Mouse (Mus musculus) myocyte (in vitro differentiated cells): ENCODE data around the gene Exo5. TPM values are rescaled to one million over a fixed set of nuclear protein-coding genes. Genes with fewer than 3 reads are reported as not detected.

Experiments used
- H3K27me3 ChIP-seq: one replicate; pipeline ENCODE4 v1.6.1; 2011; ENCODE audit not compliant: control insufficient read depth, insufficient read depth, insufficient read length
- H3K36me3 ChIP-seq: one replicate; pipeline ENCODE4 v1.6.1; 2011; ENCODE audit not compliant: control insufficient read depth, insufficient read depth
- H3K4me2 ChIP-seq: one replicate; pipeline ENCODE4 v1.6.1; 2011; ENCODE audit warnings: low read depth, control low read depth
- H3K4me3 ChIP-seq: one replicate; pipeline ENCODE4 v1.5.1; 2011; ENCODE audit warnings: mild to moderate bottlenecking, control low read depth, moderate library complexity
- H3K79me2 ChIP-seq: one replicate; pipeline ENCODE4 v1.6.1; 2011; ENCODE audit not compliant: control insufficient read depth, insufficient read depth
- H3ac ChIP-seq: one replicate; pipeline ENCODE4 v1.6.1; 2011; ENCODE audit not compliant: control insufficient read depth, insufficient read length
- CEBPB ChIP-seq: IDR thresholded peaks from 2 replicates; pipeline ENCODE4 v1.6.1; 2011; ENCODE audit warnings: mild to moderate bottlenecking, moderate library complexity; ENCODE audit not compliant: poor library complexity, insufficient read depth, severe bottlenecking
- E2F4 ChIP-seq: IDR thresholded peaks from one replicate; pipeline ENCODE4 v1.6.1; 2011; ENCODE audit warnings: mild to moderate bottlenecking, control low read depth, moderate library complexity; ENCODE audit not compliant: insufficient read depth
- MAX ChIP-seq: IDR thresholded peaks from one replicate; pipeline ENCODE4 v1.6.1; 2011; ENCODE audit warnings: low read depth, mild to moderate bottlenecking, control low read depth
- MYOD1 ChIP-seq, 3 experiments: IDR thresholded peaks; one replicate each; pipeline ENCODE4 v1.6.1; 2011; ENCODE audit warnings: control low read depth in 2 of 3, low read depth in 2 of 3, mild to moderate bottlenecking in 2 of 3, moderate library complexity in 1 of 3; ENCODE audit not compliant: insufficient read length in 2 of 3, control insufficient read depth in 1 of 3
- MYOG ChIP-seq, 3 experiments: IDR thresholded peaks; one replicate each; pipeline ENCODE4 v1.6.1; 2011; ENCODE audit warnings: control low read depth in 2 of 3, low read depth in 2 of 3, mild to moderate bottlenecking in 2 of 3; ENCODE audit not compliant: insufficient read length in 2 of 3, control insufficient read depth in 1 of 3, insufficient read depth in 1 of 3
- POLR2A ChIP-seq: IDR thresholded peaks from one replicate; pipeline ENCODE4 v1.6.1; 2011; ENCODE audit warnings: low read depth, mild to moderate bottlenecking, control low read depth, moderate library complexity; ENCODE audit not compliant: insufficient read length
- POLR2AphosphoS2 ChIP-seq: IDR thresholded peaks from one replicate; pipeline ENCODE4 v1.6.1; 2011; ENCODE audit warnings: low read depth, control low read depth; ENCODE audit not compliant: insufficient read length
- REST ChIP-seq: IDR thresholded peaks from one replicate; pipeline ENCODE4 v1.6.1; 2011; ENCODE audit warnings: mild to moderate bottlenecking, control low read depth, moderate library complexity; ENCODE audit not compliant: insufficient read depth, insufficient read length
- SRF ChIP-seq: IDR thresholded peaks from one replicate; pipeline ENCODE4 v1.6.1; 2011; ENCODE audit warnings: low read depth; ENCODE audit not compliant: control insufficient read depth, insufficient read length
- TCF12 ChIP-seq: IDR thresholded peaks from one replicate; pipeline ENCODE4 v1.6.1; 2011; ENCODE audit warnings: mild to moderate bottlenecking, control low read depth; ENCODE audit not compliant: poor library complexity, insufficient read depth, severe bottlenecking
- TCF3 ChIP-seq: IDR thresholded peaks from one replicate; pipeline ENCODE4 v1.6.1; 2011; ENCODE audit warnings: low read depth, control low read depth; ENCODE audit not compliant: insufficient read length
- USF1 ChIP-seq: IDR thresholded peaks from one replicate; pipeline ENCODE4 v1.6.1; 2011; ENCODE audit warnings: low read depth, mild to moderate bottlenecking, control low read depth, moderate library complexity
- polyA plus RNA-seq: library from polyadenylated mRNA; unstranded; fragments of >200 nt; fragmentation: generic; extraction: Trizol; gene quantifications from one replicate; pipeline ENCODE4 v1.2.1, GENCODE M21; 2012; ENCODE audit warnings: missing spikeins

Exo5 gene
- polyA plus RNA-seq, 1 experiment = 6.3 TPM

DNA sequence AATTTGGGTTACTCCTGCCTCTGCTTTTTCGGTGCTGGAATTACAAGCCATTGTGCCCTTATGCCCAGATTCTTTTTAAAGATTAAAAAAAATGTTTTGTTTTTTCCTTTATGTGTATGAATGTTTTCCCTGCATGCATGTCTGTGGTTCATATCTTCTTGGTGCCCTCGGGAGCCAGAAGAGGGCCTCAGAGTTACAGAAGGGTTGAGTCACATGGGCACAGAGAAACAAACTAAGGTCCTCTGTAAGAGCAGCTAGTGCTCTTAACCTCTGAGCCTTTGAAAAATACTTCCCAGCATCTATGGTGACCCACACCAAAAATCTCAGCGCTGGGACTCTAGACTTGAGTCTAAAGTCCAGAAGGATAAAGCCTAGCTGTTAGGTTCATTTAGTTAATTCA is 569 bp upstream of the Exo5 start:
- Histone ChIP-seq H3ac (no peak overlapping the region), H3K27me3 (no peaks in the 10 kb centered on the region), H3K4me2 (peak overlapping the region; percentile 79), H3K79me2 (peaks cover 21% of the 10 kb centered on the region), H3K4me3 (peak overlapping the region; percentile 82), H3K36me3 (peaks cover 8% of the 10 kb centered on the region)
- TF ChIP-seq USF1 = peak; percentile 91
- TF ChIP-seq E2F4 = no peak

DNA sequence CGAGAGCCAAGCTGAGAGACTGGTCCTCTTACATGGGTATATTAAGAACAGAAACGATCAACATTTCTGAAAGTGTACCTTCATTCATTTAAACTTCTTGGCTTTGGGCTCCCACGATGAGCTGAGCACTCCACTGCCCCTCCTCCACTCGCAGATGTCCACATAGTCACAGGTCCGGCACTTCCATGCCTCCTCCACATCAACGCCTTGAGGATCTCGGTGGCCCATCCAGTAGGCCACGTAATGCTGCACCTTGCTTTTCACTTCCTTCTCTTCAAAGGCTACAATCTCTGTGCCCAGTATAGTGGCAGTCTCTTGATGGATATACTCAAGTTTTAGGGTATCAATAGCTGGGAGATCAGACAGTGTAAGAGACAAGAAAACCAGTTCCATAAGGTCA is 3.4 kb downstream of the Exo5 start:
- no peak for TF ChIP-seq MAX
- TF ChIP-seq USF1 = no peak
- no peak for TF ChIP-seq TCF12
- no peak for TF ChIP-seq E2F4
- no peak for TF ChIP-seq MYOG (IDR thresholded peaks at IDR 0.05; ENCODE audit: control insufficient read depth in 1 of 3, insufficient read depth in 1 of 3, insufficient read length in 2 of 3, low read depth in 2 of 3)
- no peak for TF ChIP-seq CEBPB
- TF ChIP-seq POLR2AphosphoS2 = no peak
- TF ChIP-seq POLR2A = no peak
- TF ChIP-seq SRF = no peak
- TF ChIP-seq MYOD1 (IDR thresholded peaks at IDR 0.05; ENCODE audit: control insufficient read depth in 1 of 3, insufficient read length in 2 of 3, low read depth in 2 of 3) = no peak
- TF ChIP-seq REST = no peak
- TF ChIP-seq TCF3 = no peak
- H3K36me3 ChIP-seq = peaks cover 14% of the 10 kb centered on the region
- H3K79me2 ChIP-seq = peaks cover 21% of the 10 kb centered on the region
- H3K4me2 ChIP-seq = no peak overlapping the region
- H3ac ChIP-seq = no peak overlapping the region
- no peaks in the 10 kb centered on the region for H3K27me3 ChIP-seq
- no peak overlapping the region for H3K4me3 ChIP-seq

DNA sequence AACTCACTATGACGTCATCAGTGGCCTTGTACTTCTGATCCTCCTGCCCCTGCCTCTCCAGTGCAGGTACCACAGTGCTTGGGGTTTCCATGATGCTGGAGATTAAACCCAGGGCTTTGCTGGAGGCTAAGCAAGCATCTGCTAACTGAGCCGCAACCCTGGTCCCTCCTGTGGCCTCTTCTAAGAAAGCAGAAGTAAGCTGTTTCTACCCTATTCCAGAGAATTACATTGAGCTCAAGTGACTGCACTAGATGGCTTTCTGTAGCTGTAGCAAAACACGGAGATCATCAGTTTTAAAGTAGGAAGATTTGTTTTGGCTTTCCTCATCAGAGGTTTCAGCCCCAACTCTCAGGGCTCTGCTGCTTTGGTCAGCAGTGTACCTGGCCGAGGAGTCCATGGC is 10.3 kb downstream of the Exo5 start:
- H3ac ChIP-seq = no peak overlapping the region
- no peaks in the 10 kb centered on the region for H3K79me2 ChIP-seq
- H3K4me3 ChIP-seq = no peak overlapping the region
- no peak overlapping the region for H3K4me2 ChIP-seq
- H3K36me3 ChIP-seq = no peaks in the 10 kb centered on the region
- no peaks in the 10 kb centered on the region for H3K27me3 ChIP-seq
- TF ChIP-seq POLR2A (no peak), MYOG (IDR thresholded peaks at IDR 0.05; ENCODE audit: control insufficient read depth in 1 of 3, insufficient read depth in 1 of 3, insufficient read length in 2 of 3, low read depth in 2 of 3) (no peak), SRF (no peak)

DNA sequence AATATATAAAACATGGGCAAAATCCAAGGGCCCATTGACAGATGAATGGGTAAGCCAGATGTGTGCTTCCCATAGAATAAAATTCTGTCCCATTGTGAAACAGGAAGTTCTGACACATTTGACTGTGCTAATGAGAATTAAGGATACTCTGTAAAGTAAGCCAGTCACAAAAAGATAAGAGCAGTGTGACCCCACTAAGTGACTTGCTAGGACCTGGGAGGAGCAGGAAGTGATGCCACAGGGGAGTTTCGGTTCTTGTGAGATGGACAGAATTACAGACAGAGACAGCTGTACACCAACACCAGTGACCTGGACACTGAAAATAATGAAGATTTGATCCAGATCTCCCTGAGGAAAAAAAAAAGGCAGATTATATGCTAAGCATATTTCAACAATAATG is 11.0 kb downstream of the Exo5 start:
- no peak overlapping the region for H3K4me2 ChIP-seq
- H3K79me2 ChIP-seq = no peaks in the 10 kb centered on the region
- no peak overlapping the region for H3K4me3 ChIP-seq
- no peaks in the 10 kb centered on the region for H3K27me3 ChIP-seq
- no peaks in the 10 kb centered on the region for H3K36me3 ChIP-seq
- no peak overlapping the region for H3ac ChIP-seq
- no peak for TF ChIP-seq REST
- TF ChIP-seq SRF = no peak
- TF ChIP-seq TCF12 = no peak
- no peak for TF ChIP-seq USF1
- TF ChIP-seq CEBPB = no peak
- no peak for TF ChIP-seq TCF3
- TF ChIP-seq POLR2AphosphoS2 = no peak
- TF ChIP-seq E2F4 = no peak
- TF ChIP-seq MYOD1 (IDR thresholded peaks at IDR 0.05; ENCODE audit: control insufficient read depth in 1 of 3, insufficient read length in 2 of 3, low read depth in 2 of 3) = no peak
- no peak for TF ChIP-seq MYOG (IDR thresholded peaks at IDR 0.05; ENCODE audit: control insufficient read depth in 1 of 3, insufficient read depth in 1 of 3, insufficient read length in 2 of 3, low read depth in 2 of 3)
- no peak for TF ChIP-seq POLR2A
- TF ChIP-seq MAX = no peak

DNA sequence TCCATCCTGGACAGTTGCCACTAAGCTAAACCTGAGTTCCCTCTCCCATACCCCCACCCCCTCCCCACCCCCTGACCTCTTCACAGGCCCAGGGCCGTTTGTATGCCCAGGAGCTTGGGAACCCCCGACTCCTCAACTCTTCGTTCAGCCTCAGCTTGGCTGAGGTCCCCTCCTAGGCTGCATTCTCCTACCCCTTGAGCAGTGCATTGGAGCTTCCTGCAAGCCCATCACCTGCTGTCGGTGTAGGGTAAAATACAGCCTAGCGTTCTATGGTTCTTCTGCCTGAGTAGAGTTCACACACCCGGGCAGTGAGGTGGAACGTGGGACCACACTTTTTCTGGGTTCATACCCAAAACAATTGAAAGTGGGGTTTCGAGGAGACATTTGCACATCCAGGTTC is 11.4 kb downstream of the Exo5 start:
- no peak for TF ChIP-seq CEBPB
- TF ChIP-seq POLR2AphosphoS2 = no peak
- no peak for TF ChIP-seq SRF
- no peak for TF ChIP-seq MAX
- TF ChIP-seq POLR2A = no peak
- TF ChIP-seq MYOG (IDR thresholded peaks at IDR 0.05; ENCODE audit: control insufficient read depth in 1 of 3, insufficient read depth in 1 of 3, insufficient read length in 2 of 3, low read depth in 2 of 3) = no peak
- no peak for TF ChIP-seq MYOD1 (IDR thresholded peaks at IDR 0.05; ENCODE audit: control insufficient read depth in 1 of 3, insufficient read length in 2 of 3, low read depth in 2 of 3)
- no peak for TF ChIP-seq TCF12
- no peak for TF ChIP-seq E2F4
- no peak for TF ChIP-seq USF1
- no peak for TF ChIP-seq TCF3
- TF ChIP-seq REST = no peak
- no peak overlapping the region for H3K4me2 ChIP-seq

More for the DNA sequence above, 11.4 kb downstream of the Exo5 start:
- no peak overlapping the region for H3ac ChIP-seq
- no peaks in the 10 kb centered on the region for H3K36me3 ChIP-seq
- H3K27me3 ChIP-seq = no peaks in the 10 kb centered on the region
- H3K79me2 ChIP-seq = no peaks in the 10 kb centered on the region
- H3K4me3 ChIP-seq = no peak overlapping the region
